Mouse (Mus musculus) olfactory bulb, adult 2 months (tissue): ENCODE data around the gene Otop1. TPM values are rescaled to one million over a fixed set of nuclear protein-coding genes. Genes with fewer than 3 reads are reported as not detected.
A peak's percentile ranks its signal among the peaks of the same experiment; 100 is the strongest.

Source experiments
- H3K27ac ChIP-seq: fragments of 200-500 bp; 2 replicates; pipeline ENCODE4 v1.5.1; 2012; ENCODE audit warnings: low read depth, low read length; ENCODE audit not compliant: insufficient read depth
- H3K4me1 ChIP-seq: fragments of 200-500 bp; 2 replicates; pipeline ENCODE4 v1.6.1; 2012; ENCODE audit warnings: low read length; ENCODE audit not compliant: control insufficient read depth, insufficient read depth
- H3K4me3 ChIP-seq: fragments of 200-500 bp; 2 replicates; pipeline ENCODE4 v1.5.1; 2012; ENCODE audit warnings: mild to moderate bottlenecking, low read depth, low read length, moderate library complexity; ENCODE audit not compliant: insufficient read depth
- CTCF ChIP-seq: fragments of 200-500 bp; IDR thresholded peaks from 2 replicates; pipeline ENCODE4 v1.5.1; 2012; ENCODE audit warnings: low read depth, mild to moderate bottlenecking, low read length, moderate library complexity; ENCODE audit not compliant: insufficient read depth
- POLR2A ChIP-seq: fragments of 200-500 bp; IDR thresholded peaks from 2 replicates; pipeline ENCODE4 v1.6.1; 2012; ENCODE audit warnings: mild to moderate bottlenecking, low read depth, low read length, moderate library complexity; ENCODE audit not compliant: insufficient read depth
- WGBS: fragments of 180-500 bp; shearing (Covaris S2); methylation state at CpG from one replicate; pipeline ENCODE4 v1.1.7; 2018; 5-methylcytosine and 5-hydroxymethylcytosine counted together
- polyA plus RNA-seq: library from polyadenylated mRNA; stranded (reverse); fragments of >200 nt; gene quantifications from 2 replicates; pipeline ENCODE4 v1.2.4, GENCODE M21; 2012; ENCODE audit warnings: low replicate concordance; ENCODE audit not compliant: missing spikeins, insufficient read depth, insufficient read length

The Otop1 gene
- polyA plus RNA-seq, 1 experiment: not detected

DNA sequence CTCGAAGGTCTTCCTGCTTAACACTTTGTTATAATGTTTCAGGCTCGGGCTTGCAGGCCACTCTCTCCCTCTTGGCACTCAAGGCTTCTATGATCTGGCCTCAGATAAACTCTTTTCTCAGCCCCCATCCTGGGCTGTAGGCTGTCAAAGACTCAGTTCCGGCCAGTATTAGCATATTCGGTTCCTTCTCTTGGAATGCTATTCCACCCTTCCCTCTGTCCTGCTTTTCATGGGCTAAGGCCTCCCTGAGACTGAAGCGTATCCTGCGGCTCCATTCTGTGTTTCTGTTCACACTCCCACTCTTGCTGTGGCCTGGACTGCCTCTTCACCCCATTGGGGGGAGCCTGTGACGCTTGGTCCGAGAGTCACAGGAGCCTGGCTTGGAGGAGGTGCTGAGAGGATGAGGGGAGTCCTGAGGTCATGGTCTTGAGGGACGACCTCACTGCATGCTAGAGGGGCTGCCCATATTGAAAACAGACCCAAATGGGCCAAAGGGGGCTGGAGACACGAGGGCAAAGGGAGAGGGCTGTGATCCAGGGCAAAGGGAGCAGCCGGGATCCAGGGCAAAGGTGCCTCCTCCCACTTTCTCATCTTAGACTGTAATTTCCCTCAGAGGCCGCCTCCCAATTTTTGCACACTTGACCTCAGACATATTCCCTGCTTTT is 2.3 kb downstream of the Otop1 start:
- 42% methylated on average over 12 of the region's 12 CpGs for WGBS
- Histone ChIP-seq H3K27ac (no peak overlapping the region), H3K4me1 (peaks cover 17% of the 10 kb centered on the region), H3K4me3 (no peak overlapping the region; the same call in 1 of the 2 replicates)
- TF ChIP-seq CTCF (no peak), POLR2A (no peak)

DNA sequence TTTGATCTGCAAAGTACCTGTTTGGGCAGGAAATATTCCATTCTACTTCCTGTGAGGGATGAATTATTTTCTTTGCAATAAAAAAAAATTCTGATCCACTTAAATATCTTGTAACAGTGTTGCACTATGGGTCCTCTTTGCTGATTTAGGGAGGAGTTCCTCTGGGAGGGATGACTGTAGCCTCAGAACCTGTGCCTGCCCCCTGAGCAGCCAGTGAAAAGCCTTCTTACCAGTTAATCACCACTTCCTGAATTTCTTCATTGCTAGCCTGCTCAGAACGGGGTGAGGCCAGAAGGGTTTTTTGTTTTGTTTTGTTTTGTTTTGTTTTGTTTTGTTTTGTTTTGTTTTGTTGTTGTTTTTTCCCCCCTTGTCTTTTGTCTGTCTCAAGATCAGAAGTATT is 4.3 kb downstream of the Otop1 start:
- Histone ChIP-seq H3K4me1 (peaks cover 17% of the 10 kb centered on the region), H3K27ac (no peak overlapping the region), H3K4me3 (no peak overlapping the region)
- no peak for TF ChIP-seq CTCF
- TF ChIP-seq POLR2A: no peak
- WGBS: 36% methylated on average over 1 of the region's 1 CpGs

- TF ChIP-seq CTCF (no peak), POLR2A (no peak)
- no peak overlapping the region for H3K4me3 ChIP-seq
- H3K27ac ChIP-seq: no peak overlapping the region
- no peaks in the 10 kb centered on the region for H3K4me1 ChIP-seq
- 82% methylated on average over 9 of the region's 9 CpGs for WGBS
Measured at GRCm38 (mm10) chr5:38285724-38286123, 10.0 kb downstream of the Otop1 start.

DNA sequence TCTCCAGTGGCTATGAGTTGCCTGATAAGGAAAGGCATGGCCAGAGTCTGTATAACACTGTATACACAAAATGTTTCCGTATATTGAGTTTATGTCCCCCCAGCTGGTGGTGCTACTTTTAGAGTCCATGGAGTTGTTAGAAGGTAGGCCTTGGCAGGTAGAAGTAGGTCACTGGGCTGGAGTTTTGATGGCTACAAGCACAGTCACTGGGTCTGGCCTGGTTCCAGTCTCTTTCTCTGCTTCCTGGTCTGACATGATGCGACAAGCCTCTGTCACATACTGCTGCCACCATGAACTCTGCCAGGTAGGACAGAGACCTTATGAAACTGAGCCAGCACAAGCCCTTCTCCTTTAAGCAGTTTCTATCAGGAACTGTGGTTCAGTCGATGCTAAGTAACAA is 12.7 kb downstream of the Otop1 start:
- H3K27ac ChIP-seq: no peak overlapping the region
- H3K4me3 ChIP-seq: no peak overlapping the region
- 86% methylated on average over 3 of the region's 3 CpGs for WGBS
- TF ChIP-seq CTCF (no peak), POLR2A (no peak)
- no peaks in the 10 kb centered on the region for H3K4me1 ChIP-seq

DNA sequence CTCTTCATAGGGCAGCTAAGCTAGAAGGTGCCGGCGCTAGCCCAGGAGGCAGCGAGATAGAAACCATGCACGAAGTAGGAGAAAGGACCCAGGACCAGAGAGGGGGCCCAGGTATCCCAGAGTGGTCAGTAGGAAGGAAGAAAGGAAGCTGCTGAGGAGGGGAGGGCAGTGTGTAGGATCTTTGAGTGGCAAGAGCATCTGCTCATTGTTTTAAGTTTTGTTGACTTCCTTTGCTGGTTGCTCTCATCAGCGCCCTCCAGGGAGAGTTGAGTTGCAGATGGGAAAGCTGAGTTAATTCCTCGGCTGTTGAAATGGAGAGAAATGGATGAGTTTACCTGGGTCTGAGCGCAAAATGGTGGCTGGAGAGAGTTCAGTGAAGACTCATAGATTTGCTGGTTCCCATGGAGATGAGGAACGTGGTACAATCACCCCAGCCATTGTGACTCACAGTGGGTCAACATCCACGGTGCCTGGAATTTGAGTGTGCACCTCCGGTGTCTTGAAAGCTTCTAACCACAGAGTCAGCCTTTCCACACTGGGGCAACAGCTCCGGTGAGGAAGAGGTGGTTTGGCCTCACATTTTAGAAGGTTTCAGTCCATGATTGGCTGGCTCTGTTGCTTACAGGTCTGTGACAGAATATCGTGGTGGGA is 26.1 kb downstream of the Otop1 start:
- Histone ChIP-seq H3K4me1 (peaks cover 18% of the 10 kb centered on the region), H3K4me3 (no peak overlapping the region), H3K27ac (no peak overlapping the region)
- whole genome bisulfite sequencing: 90% methylated on average over 12 of the region's 12 CpGs
- TF ChIP-seq CTCF (no peak), POLR2A (no peak)

DNA sequence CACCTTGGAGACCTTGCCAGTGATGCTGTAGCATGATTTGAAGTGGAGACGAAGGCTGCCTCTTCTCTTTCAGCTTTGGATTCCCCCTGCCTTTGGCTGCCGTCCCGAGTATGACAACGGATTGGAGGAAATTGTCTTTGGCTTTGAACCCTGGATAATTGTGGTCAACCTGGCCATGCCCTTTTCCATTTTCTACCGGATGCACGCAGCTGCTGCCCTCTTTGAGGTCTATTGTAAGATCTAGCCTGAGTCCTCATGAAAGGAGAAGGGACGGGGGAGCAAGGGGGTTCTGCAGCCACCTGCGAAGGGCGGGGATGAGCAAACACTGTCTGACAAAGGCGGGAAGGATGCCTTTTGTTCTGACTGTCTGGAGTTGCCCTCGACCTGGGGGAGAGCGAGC is 26.9 kb downstream of the Otop1 start:
- Histone ChIP-seq H3K4me3 (no peak overlapping the region), H3K4me1 (peaks cover 16% of the 10 kb centered on the region), H3K27ac (no peak overlapping the region)
- WGBS: 40% methylated on average over 12 of the region's 12 CpGs
- TF ChIP-seq CTCF: no peak
- no peak for TF ChIP-seq POLR2A

DNA sequence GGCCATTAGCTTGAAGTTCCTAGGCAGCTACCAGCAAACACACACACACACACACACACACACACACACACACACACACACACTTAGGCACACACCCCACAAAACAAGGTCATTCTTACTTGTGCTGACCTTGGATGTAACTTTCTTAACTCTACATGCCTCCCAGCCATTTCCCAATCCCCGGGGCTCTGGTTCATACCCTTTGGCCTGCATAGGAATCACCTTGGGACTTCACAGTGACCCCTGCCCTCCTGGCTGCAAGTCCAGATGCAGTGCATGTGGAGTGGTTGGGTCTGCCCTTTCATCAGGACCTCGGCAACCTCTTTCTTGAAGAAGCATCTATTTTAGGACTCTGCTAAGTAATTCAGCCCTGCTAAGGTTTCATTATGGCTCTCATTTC is 29.5 kb downstream of the Otop1 start:
- TF ChIP-seq POLR2A: no peak
- no peak for TF ChIP-seq CTCF
- Histone ChIP-seq H3K4me1 (no peaks in the 10 kb centered on the region), H3K27ac (no peak overlapping the region), H3K4me3 (no peak overlapping the region)
- 81% methylated on average over 2 of the region's 2 CpGs for WGBS

DNA sequence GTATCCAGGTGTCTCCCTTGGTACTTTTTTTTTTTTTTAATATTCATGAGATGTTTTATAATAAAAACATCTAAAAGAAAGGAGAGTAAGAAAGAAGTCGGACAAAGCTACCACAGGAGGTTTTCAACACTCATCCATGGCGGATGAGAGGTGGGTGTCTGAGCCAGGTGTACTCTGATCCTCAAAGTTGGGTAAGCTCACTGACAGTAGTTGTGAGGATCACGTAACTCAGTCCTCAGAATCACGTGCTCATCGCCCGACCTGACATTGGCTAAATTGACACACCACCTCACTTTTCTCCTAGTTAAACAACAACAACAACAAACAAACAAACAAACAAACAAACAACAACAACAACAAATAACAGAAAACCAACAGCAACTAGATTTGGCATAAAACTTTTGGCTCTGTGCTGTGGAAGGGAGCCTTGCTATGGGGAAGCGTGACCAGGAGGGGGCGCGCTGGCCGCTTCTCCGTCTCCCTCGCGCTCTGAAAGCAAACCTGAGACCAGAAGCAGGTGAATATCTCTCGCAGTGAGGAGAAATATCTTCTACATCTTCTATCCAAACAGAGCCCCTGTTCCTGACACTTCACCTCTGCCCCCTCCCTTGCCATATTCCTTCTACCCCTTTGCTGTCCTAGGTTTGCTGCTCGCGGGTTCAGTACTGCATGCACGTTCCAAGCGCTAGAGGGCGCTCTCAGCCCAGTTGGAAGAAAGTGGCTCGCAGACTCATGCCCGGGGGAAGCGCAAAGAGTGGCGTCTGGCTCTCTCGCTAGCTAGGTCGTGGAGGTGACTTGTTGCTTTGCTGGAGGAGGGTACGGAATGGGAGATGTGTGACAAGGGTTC is 31.7 kb downstream of the Otop1 start:
- TF ChIP-seq POLR2A (no peak), CTCF (peak; percentile 99)
- WGBS: 10% methylated on average over 26 of the region's 26 CpGs

GRCm38 (mm10) chr5:38308873-38309272 is 33.1 kb downstream of the Otop1 start:
- TF ChIP-seq POLR2A (no peak), CTCF (no peak)
- H3K4me1 ChIP-seq: no peaks in the 10 kb centered on the region
- H3K27ac ChIP-seq: no peak overlapping the region
- 64% methylated on average over 5 of the region's 5 CpGs for WGBS
- H3K4me3 ChIP-seq: no peak overlapping the region

More for the DNA sequence above, 31.7 kb downstream of the Otop1 start:
- H3K4me3 ChIP-seq: peak overlapping the region; percentile 41
- H3K27ac ChIP-seq: no peak overlapping the region
- H3K4me1 ChIP-seq: no peaks in the 10 kb centered on the region
